Mouse (Mus musculus): Measurements from ENCODE around the gene Gga2.

The Gga2 gene

DNA sequence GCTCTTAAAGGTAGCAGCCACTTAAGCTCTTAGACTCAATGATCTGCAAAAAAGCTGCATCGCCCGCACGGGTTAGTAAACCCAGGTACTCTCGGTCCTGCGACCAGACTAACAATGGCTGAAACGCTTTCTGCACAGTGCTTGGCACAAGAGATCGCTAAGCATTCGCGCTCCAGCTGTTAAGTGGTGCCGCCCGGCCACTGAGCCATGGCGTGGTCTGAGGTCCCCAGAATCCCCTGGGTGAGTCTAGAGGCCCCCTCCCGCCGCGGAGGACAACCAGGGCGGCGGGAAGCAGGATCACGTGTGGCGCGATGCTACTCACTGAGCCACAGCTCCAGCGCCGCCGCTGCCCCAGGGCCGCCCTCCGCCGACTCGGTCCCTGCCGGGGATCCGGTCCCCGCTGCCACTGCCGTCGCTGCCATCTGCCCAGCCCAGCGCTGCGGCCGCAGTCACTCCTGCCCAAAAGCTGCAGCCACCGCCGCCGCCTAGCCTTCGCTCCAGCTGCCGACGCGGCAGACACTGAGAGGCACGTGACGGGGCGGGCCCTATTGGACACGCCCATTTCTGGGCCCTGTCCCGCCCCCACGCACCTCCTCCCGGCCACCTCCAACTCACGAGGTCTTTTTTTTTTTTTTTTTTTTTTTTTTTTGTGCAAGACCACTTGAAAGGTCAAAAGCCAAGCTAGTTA is at the start of gene Gga2:
Gene Gga2 (minus strand): TSS at position 556 of the 688 bp plus-strand sequence.
- DNase-seq: peak; percentile 89

DNA sequence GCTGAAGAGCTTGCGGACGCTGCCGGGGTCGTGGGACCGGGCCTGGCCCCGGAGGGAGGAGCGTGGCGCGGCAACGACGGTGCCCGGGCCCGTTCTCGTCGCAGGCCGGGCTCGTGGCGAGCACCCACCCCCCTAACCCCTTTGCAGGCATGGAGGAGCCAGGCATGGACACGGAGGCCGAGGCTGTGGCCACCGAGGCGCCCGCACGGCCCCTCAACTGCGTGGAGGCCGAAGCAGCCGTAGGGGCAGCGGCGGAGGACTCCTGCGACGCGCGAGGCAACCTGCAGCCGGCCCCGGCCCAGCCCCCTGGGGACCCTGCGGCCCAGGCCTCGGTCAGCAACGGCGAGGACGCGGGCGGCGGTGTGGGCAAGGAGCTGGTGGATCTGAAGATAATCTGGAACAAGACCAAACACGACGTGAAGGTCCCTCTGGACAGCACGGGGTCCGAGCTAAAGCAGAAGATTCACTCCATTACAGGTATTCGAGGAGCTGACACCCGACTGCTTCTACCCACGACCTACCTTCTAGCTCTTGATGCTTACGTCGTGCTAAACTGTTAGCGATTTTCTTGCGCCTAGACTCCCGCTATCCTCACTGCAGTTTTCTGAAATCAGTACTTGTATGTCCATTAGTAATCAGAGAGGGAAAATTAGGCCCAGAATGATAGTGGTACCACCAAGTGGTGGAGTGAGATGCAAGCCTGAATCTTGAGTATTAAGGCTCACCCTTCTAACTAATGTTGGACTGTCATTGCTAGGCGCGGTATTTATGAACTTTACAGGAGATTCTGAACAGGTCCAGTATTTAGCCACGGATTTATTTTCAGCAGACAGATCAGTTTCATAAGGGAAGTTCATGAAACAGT is 46.7 kb upstream of the Gga2 start:
- no peak for DNase-seq

DNA sequence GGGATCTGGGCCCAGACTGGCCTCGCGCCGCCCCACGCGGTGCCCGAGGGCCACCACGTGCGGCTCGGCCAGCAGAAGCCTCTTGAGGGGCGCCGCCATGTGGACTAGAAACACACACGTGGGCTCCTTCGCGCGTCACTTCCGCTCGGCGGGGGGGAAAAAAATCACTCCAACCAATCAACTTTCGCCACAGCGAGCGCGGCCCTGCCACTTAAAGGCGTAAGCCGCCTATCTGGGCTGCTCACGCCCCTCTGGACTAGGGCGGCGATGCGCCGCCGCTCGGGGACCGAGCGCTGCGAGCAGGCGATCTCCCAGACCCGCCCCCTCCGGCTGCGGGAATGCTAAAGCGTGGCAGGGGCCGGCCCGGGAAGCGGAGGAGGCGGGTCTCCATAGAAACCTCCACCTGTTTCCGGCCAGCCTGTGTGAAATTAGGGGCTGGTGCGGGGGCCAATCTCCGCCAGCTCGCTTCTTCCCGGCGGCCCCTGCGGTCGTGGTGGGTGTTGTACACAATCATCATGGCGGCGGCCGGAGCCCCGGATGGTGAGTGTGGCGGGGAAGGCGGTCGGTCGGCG is 46.0 kb upstream of the Gga2 start, which contains the start of the genes Ubfd1 and Ears2:
Gene Ubfd1 (plus strand): TSS at position 231 of the 572 bp plus-strand sequence.
Gene Ears2 (minus strand): TSS at position 319 of the 572 bp plus-strand sequence.
- peak; percentile 98 for DNase-seq

GRCm38 (mm10) chr7:122066102-122066944 is 45.3 kb upstream of the Gga2 start:
- DNase-seq: no peak

DNA sequence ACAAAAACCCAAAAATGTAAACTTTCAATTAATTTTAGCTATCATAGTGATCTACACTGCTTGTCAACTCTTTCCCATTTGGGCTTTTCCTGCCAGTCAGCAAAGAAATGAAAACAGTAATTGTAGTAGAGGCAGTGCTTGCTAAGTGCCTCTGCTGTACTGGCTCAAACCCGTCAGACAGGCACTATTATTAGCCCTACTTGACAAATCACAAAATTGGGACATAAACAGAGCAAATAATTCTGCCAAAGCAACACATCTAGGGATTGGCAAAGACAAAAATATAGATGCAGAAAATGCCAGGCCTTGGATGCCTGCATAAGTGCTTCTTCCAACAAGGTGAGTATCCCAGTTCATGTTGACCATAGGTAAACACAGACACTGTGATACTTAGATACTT is 44.6 kb upstream of the Gga2 start:
- no peak for DNase-seq

- no peak for DNase-seq
These were observed 35.6 kb upstream of the Gga2 start for GRCm38 (mm10) chr7:122056633-122057032.

DNA sequence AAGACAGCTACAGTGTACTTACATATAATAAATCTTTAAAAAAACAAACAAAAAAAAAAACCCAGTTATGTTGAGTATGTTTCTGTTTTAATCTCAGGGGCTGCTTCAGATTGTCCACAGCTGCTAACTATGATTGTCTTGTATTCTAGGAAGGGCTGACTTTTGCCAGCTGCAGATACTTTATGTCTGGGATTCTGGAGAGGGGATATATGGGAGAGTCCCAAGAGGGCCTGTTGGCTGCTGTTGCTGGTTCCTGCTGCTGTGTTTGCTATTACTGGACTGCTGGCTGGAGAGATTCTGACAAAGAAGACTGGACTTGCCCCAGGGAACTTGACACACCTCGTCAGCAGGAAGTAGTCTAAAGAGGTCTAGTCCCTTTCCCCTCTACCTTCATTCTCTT is 29.8 kb upstream of the Gga2 start:
- no peak for DNase-seq

DNA sequence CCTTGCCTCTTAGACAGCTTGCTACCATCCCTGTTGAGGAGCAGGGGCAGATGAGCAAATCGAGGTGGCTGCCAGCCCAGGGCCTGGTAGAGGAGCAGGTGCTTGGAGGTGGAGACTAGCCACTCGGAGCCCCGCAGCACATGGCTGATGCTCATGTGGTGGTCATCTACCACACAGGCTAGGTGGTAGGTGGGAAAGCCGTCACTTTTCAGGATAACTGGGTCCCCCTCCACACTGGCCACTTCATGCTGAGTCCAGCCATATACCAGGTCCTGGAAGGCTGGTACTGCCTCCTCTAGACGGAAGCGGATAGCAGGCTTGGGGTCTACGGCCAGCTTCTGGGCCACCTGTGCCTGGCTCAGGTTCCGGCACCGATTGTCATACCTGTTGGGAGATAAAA is 27.2 kb upstream of the Gga2 start:
- DNase-seq: no peak

DNA sequence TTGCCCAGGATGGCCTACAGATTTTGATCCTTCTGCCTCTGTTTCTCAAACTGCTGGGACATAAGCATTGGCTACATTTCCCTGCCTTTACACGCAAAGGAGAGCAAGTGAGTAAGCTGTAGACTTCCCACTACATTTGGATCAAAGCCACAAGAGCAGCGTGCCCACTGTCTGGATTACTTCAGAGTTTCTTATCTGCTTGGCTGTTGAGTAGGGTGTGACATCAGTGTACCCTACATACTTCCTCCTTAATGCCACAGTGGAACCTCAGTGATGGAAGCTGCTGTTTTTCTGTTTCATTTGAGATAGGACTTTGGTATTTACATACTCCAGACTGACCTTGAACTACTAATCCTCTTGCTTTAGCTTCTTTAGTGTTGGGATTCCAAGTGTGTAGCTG is 25.8 kb upstream of the Gga2 start:
- no peak for DNase-seq

GRCm38 (mm10) chr7:122045711-122046110 is 24.7 kb upstream of the Gga2 start:
- DNase-seq: no peak

GRCm38 (mm10) chr7:122045181-122045634 is 24.2 kb upstream of the Gga2 start:
- peak; percentile 43 for DNase-seq

GRCm38 (mm10) chr7:122044106-122044505 is 23.1 kb upstream of the Gga2 start:
- peak; percentile 43 for DNase-seq

DNA sequence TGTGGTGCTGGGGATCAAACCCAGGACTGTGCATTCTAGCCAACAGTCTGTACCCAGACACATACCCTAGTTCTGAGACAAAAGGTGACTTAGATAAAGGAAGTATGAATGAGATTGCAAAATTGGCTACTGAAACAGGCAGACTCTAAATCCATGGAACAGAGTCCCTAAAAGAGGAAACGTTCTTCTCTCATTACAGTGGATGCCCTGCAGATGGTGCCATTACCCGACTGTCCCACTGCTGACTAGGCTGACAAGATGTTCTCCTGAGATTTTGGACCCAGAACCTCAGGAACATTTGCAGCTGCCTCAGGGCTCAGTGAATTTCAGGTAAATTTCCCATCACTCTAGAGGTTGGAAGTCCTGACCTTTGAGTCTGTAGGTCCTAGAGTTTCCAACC is 13.3 kb upstream of the Gga2 start:
- DNase-seq: no peak

DNA sequence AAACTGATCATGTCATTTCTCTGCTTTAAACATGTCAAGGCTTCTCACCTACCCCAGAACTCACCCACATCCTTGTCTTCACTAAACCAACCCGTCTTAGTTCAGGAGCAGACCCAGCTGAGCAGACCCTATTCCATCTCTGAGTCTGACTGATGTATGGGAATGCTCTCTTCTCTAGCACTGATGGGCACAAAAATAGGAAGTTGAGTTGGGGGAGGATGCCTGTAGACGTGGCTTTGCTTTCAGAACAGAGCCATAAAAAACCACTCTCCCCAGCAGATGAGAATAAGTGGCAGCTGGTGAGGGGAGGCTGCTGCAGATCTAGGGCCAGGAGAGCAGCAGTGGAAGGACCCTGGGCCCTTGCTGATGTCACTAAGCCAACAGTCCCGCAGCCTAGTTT is 12.3 kb upstream of the Gga2 start:
- DNase-seq: no peak

GRCm38 (mm10) chr7:122022131-122022530 is 1.1 kb upstream of the Gga2 start:
- DNase-seq: peak; percentile 71

- no peak for DNase-seq
These were observed 752 bp downstream of the Gga2 start for GRCm38 (mm10) chr7:122020273-122020666.

DNA sequence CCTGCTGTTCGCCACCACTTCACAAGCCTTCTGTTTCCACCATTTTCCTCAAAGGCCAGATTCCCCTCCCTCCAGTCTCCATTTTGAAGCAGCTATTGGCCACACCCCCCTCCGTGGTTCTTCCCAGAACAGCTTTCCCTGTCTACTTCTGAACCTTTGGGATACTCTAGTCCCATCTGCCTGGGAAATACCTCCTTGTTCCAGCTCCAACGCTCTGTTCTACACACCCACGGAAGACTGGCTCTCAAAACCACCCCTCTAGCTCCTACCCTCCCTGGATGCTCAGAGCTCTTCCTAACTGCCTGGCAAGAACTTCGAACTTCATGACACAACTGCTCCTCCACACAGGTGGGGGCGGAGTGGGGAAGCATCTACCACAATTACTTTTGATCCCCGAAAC is 2.0 kb downstream of the Gga2 start:
- DNase-seq: no peak

DNA sequence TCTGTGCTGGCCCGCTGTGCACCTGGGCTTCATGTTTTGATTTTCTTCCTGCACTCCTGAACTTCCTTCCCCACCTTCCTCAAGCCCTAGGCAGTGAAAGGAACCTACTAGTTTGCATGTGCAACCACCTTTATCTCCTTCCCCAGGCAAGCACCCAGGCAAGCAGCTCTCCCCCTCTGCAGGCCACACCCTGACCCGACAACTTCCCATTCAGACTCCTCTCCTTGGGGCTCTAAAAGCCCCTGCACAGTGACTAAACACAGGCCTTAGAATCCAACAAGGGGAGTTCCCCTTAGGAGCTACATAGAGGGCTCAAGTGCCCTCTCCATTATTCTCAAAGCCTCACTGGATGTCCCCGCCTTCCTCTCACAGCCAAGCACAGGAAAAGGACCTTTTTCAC is 2.8 kb downstream of the Gga2 start:
- DNase-seq: no peak

DNA sequence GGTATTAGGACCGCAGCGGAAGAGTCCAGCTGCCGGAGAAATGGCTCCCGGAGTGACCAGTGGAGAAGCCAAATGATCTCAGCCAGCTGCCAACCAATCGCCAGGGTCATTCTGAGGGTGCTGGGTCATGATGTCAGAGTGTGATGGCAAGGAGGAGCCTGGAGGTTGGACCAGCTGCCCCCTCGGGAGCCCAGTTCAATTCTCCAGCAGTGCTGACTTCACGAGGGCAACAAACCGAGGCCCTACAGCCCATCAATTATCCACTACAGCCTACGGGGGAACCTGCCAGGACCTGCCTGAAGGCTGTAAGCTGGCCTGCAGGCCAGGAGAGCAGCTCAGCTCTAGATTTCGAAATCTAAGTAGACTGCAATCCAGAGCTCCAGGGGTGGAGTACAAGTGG is 5.3 kb downstream of the Gga2 start:
- DNase-seq: peak; percentile 70

DNA sequence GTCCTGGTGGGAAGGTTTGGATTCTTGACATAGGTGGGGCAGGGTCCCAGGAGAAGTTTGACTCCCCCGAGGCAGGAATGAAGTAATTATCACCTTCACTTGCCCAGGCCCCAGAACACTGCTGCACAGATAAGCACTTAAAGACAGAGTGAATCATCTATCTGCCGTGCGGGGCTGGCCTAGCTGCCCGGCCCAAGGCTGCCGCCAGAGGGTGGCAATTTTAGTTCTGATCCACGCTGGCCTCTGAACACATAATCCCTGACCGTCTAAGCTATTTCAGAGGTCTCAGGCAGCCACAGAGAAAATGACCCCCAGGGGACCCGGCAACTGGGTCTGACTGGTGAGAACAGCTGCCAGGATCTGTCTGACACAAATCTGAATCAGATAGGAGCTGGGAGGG is 5.9 kb downstream of the Gga2 start:
- peak; percentile 37 for DNase-seq

DNA sequence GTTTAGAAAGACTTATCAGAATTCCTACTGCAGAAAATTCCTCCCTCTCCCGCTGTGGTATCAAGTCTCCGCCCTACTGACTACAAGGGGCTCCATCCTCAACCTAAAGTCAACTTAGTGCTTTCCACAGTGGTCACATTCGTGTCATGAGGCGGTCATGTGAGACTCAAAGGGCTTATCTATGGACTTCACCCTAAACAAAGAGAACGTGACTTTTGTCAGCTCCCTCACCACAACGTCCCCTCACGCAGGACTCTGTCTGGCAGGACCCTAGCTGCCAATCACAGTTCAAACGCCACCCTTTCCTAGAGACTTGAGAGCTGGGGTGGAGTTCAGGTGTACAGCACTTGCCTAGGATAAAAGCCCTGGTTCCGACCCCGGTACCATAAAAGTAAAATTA is 8.1 kb downstream of the Gga2 start:
- DNase-seq: no peak

GRCm38 (mm10) chr7:122012370-122012769 is 8.7 kb downstream of the Gga2 start:
- DNase-seq: no peak

DNA sequence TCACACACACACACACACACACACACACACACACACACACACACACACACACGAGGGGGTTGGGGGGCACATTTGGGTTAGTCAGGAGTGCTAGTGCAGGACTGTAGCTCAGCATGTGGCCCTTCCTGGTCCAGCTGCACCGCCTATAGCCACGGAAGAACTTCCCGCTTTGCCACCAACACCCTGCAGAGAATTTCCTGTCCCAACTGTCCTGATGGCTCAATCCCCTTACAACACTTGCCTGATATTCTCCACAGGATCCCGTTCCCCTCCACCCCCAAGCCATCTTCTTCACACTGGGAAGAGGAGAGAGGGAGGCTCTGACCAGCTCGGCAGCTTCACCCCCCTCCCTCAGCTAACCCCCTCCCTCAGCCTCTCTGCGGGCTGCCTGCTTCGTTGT is 20.6 kb downstream of the Gga2 start:
- DNase-seq: no peak
